Mouse (Mus musculus): ENCODE data around the gene Gm42688. TPM values are rescaled to one million over a fixed set of nuclear protein-coding genes. Genes with fewer than 3 reads are reported as not detected.

Gm42688 gene
- polyA plus RNA-seq, 2 experiments: 0.76 to 2.4 TPM

DNA sequence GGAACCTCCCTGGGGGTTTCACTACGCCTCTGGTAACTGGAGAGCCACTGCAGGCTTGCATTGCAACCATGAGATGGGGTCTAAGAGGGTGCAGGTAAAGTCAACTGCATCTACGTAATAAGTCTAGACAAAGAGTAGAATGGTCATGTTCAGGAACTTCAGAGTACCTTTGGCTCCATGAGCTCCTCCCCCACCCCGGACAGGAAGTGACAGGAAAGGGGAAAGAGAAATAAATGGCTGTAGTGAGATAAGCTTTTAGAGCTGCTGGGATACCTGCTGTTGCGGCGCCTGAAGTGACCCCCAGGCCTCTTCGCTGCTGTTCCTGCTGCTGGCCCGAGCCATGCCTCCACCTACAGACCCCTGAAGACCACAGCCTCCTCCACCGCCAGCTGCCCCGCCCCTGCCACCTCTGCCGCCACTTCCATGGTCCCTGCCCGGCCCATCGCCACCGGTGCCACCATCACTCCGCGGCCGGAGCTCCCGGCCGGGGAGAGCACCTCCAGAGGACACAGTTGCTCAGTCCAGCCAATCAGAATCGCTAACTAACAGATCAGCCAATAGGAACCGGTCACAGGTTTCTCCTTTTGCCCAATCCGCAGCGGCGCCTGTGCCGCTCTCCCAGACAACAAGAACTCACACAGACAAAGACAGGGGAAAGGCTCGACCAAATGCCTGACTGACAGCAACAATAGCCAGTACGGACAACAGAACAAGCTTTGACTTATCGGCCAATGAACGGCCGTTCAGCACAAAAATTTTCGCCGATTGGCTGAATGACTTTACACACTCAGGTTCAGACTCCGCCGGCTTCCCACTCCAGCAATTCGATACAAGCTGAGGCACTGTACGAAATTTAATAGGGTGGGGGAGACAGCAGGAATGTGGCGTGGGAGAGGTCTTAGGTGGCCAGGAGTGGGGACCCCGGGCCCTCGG, 19.8 kb downstream of the Gm42688 start, which contains the start of gene Wbp1:
TSS of gene Wbp1 (minus strand) at position 630 of the 933 bp plus-strand sequence.
- peak within 1 kb of the TSS; percentile 67 to 91 for H3K4me3 ChIP-seq (ENCODE audit: insufficient read depth in 1 of 2, low read depth in 2 of 2, low read length in 2 of 2)
- DNase-seq (ENCODE audit: low read depth in 3 of 3, low spot score in 3 of 3) (peak; percentile 98 to 99 (median 99)), ATAC-seq (ENCODE audit: insufficient read depth) (peak; percentile 92)
- peak within 1 kb of the TSS; percentile 84 for H3K27ac ChIP-seq
- peaks cover 20 to 34% of the 10 kb centered on the region in 2 experiments for H3K4me1 ChIP-seq (replicated peaks; ENCODE audit: control insufficient read depth in 2 of 2, insufficient read depth in 2 of 2, low read length in 1 of 2)
- H3K27me3 ChIP-seq (ENCODE audit: control insufficient read depth, insufficient read depth, low read length): no peaks in the 10 kb centered on the region
- H3K36me3 ChIP-seq (replicated peaks; ENCODE audit: control insufficient read depth, insufficient read depth, low read depth): peaks cover 4% of the 10 kb centered on the region
- WGBS (ENCODE audit: insufficient replicate concordance): under 1% methylated on average over 38 of the region's 38 CpGs
- H3K4me2 ChIP-seq (ENCODE audit: low read depth): peak within 1 kb of the TSS; percentile 96
- peak within 1 kb of the TSS; percentile 82 for H3K9ac ChIP-seq (replicated peaks)
- TF ChIP-seq EP300 (IDR thresholded peaks at IDR 0.05; ENCODE audit: low read depth): no peak
- 0 out of 2 replicates have a peak, but pooled peaks have one; percentile 7 for TF ChIP-seq CTCF (IDR thresholded peaks at IDR 0.05; ENCODE audit: low read depth)
- no peaks in the 10 kb centered on the region for H3K9me3 ChIP-seq (ENCODE audit: control insufficient read depth, low read length)

DNA sequence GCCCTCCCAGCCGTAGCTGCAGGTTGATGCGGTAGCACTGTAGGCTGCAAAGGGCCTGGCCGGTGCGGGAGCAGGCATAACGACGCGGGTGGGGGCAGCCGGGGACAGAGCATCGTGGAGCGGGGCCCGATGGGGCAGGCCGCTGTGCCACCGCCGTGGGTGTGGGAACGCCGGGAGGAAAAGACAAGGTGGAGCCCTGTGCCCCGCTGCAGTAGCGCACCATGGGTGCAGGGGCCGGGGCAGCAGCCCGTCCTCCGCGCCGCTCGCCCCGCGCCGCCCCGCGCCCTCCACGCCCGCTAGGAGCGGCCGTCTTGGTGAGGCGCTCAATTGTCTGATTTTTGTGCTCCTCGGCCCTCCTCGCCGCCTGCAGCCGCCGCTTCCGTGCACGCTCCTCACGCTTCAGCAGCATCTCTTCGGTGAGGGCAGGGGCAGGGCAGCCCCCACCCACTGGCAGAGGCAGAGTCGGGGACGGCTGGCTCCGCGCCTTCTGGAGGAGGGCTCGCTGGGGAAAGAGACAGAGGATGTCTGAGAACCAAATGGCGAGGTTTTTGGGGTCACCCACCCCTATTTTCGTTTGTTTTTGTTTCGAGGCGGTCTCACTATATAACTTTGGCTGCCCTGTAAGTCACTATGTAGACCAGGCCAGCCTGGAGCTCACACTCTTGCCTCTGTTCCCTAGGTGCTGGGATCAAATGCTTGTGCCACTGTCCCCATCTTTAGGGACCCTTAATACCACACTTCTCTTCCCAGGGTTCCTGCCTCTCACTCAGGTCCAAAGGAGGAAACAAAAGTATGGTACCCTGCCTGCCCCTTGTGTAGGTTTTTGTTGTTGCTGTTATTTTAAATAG, 20.7 kb downstream of the Gm42688 start:
- DNase-seq (ENCODE audit: low read depth in 3 of 3, low spot score in 3 of 3): no peak
- WGBS (ENCODE audit: insufficient replicate concordance): 3% methylated on average over 52 of the region's 52 CpGs

DNA sequence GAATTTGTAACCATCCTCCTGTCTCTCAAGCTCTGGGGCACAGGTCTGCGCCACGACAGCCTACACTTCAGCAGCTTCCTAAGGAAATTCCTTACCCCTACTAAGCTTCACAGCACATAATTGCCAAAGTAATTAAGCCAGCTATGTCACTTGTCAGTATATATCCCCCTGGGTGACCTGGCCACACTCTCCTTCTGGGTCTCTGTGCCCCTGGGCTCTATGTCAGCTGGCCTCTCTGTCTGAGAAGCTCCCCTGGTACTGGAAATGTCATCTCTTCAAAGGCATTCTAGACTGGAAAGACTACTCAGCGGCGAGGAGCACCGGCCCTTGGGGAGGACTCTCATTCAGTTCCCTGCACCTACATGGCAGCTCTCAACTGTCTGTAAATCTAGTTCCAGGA, 21.5 kb downstream of the Gm42688 start:
- 90% methylated on average over 5 of the region's 5 CpGs for WGBS (ENCODE audit: insufficient replicate concordance)
- no peak overlapping the region; a peak in 1 of 4 replicates for H3K4me3 ChIP-seq (ENCODE audit: insufficient read depth in 1 of 2, low read depth in 2 of 2, low read length in 2 of 2)

More for the DNA sequence above, 20.7 kb downstream of the Gm42688 start:
- H3K4me3 ChIP-seq (ENCODE audit: insufficient read depth in 1 of 2, low read depth in 2 of 2, low read length in 2 of 2): peak overlapping the region; percentile 67 to 91
- no peaks in the 10 kb centered on the region for H3K27me3 ChIP-seq (ENCODE audit: control insufficient read depth, insufficient read depth, low read length)
- peaks cover 20 to 30% of the 10 kb centered on the region in 2 experiments for H3K4me1 ChIP-seq (replicated peaks; ENCODE audit: control insufficient read depth in 2 of 2, insufficient read depth in 2 of 2, low read length in 1 of 2)
- ATAC-seq (ENCODE audit: insufficient read depth): peak; percentile 46
- H3K4me2 ChIP-seq (ENCODE audit: low read depth): peak overlapping the region; percentile 96
- 0 out of 2 replicates have a peak, but pooled peaks have one; percentile 15 for TF ChIP-seq CTCF (IDR thresholded peaks at IDR 0.05; ENCODE audit: low read depth)
- TF ChIP-seq EP300 (IDR thresholded peaks at IDR 0.05; ENCODE audit: low read depth): no peak
- peak overlapping the region; percentile 84 for H3K27ac ChIP-seq
- peaks cover 4% of the 10 kb centered on the region for H3K36me3 ChIP-seq (replicated peaks; ENCODE audit: control insufficient read depth, insufficient read depth, low read depth)
- peak overlapping the region; percentile 71 for H3K9ac ChIP-seq (replicated peaks)
- H3K9me3 ChIP-seq (ENCODE audit: control insufficient read depth, low read length): no peaks in the 10 kb centered on the region

DNA sequence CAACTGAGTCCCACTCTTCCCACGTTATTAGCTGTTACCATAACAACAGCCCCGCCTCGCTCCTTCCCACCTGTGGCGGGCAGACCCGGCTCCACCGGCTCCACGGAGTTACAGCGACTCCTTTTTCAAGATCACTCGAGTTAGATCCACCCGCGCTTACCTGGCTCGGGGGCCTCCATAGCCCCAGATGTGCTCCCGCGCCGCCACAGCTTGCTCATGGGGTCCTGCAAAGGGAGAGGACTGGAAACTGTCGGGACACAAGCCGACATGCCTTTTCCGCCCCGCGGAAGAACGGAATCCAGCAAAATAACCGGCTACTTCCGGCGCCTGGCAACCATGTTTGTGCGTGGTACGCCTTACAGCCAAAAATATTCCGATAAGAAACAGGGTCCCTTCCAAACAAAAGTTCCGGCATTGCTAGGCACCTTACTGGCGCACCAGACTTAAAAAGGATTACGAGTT, 23.5 kb downstream of the Gm42688 start:
- Histone ChIP-seq H3K9ac (replicated peaks) (peak overlapping the region; percentile 95), H3K4me2 (ENCODE audit: low read depth) (peak overlapping the region; percentile 87), H3K9me3 (ENCODE audit: control insufficient read depth, low read length) (no peaks in the 10 kb centered on the region), H3K4me3 (ENCODE audit: insufficient read depth in 1 of 2, low read depth in 2 of 2, low read length in 2 of 2) (peak overlapping the region; percentile 93), H3K27me3 (ENCODE audit: control insufficient read depth, insufficient read depth, low read length) (no peaks in the 10 kb centered on the region), H3K27ac (peak overlapping the region; percentile 81), H3K4me1 (replicated peaks; ENCODE audit: control insufficient read depth in 2 of 2, insufficient read depth in 2 of 2, low read length in 1 of 2) (peaks cover 19 to 28% of the 10 kb centered on the region in 2 experiments), H3K36me3 (replicated peaks; ENCODE audit: control insufficient read depth, insufficient read depth, low read depth) (no peaks in the 10 kb centered on the region)
- ATAC-seq (ENCODE audit: insufficient read depth) (peak; percentile 7; the same call in 1 of the 2 replicates), DNase-seq (ENCODE audit: low read depth in 3 of 3, low spot score in 3 of 3) (peak; percentile 91 to 93 (median 92))
- no peak for TF ChIP-seq CTCF (IDR thresholded peaks at IDR 0.05; ENCODE audit: low read depth)
- TF ChIP-seq EP300 (IDR thresholded peaks at IDR 0.05; ENCODE audit: low read depth): peak; percentile 47; the same call in 1 of the 2 replicates
- under 1% methylated on average over 30 of the region's 30 CpGs for WGBS (ENCODE audit: insufficient replicate concordance)

More for the DNA sequence above, 21.5 kb downstream of the Gm42688 start:
- Histone ChIP-seq H3K9ac (replicated peaks) (no peak overlapping the region), H3K9me3 (ENCODE audit: control insufficient read depth, low read length) (no peaks in the 10 kb centered on the region), H3K36me3 (replicated peaks; ENCODE audit: control insufficient read depth, insufficient read depth, low read depth) (no peaks in the 10 kb centered on the region), H3K27me3 (ENCODE audit: control insufficient read depth, insufficient read depth, low read length) (no peaks in the 10 kb centered on the region), H3K27ac (no peak overlapping the region), H3K4me2 (ENCODE audit: low read depth) (peak overlapping the region; percentile 96), H3K4me1 (replicated peaks; ENCODE audit: control insufficient read depth in 2 of 2, insufficient read depth in 2 of 2, low read length in 1 of 2) (peaks cover 20 to 30% of the 10 kb centered on the region in 2 experiments)
- ATAC-seq (ENCODE audit: insufficient read depth): no peak
- TF ChIP-seq EP300 (IDR thresholded peaks at IDR 0.05; ENCODE audit: low read depth) (no peak), CTCF (IDR thresholded peaks at IDR 0.05; ENCODE audit: low read depth) (no peak)
- no peak for DNase-seq (ENCODE audit: low read depth in 3 of 3, low spot score in 3 of 3)

Measured in liver, embryonic 14.5 days (tissue).